Mouse (Mus musculus): ENCODE measurements around the gene Cntn2. TPM values are rescaled to one million over a fixed set of nuclear protein-coding genes. Genes with fewer than 3 reads are reported as not detected.

The Cntn2 gene
- total RNA-seq, 2 experiments from 2014 or later = 2.1 to 3.0 TPM

DNA sequence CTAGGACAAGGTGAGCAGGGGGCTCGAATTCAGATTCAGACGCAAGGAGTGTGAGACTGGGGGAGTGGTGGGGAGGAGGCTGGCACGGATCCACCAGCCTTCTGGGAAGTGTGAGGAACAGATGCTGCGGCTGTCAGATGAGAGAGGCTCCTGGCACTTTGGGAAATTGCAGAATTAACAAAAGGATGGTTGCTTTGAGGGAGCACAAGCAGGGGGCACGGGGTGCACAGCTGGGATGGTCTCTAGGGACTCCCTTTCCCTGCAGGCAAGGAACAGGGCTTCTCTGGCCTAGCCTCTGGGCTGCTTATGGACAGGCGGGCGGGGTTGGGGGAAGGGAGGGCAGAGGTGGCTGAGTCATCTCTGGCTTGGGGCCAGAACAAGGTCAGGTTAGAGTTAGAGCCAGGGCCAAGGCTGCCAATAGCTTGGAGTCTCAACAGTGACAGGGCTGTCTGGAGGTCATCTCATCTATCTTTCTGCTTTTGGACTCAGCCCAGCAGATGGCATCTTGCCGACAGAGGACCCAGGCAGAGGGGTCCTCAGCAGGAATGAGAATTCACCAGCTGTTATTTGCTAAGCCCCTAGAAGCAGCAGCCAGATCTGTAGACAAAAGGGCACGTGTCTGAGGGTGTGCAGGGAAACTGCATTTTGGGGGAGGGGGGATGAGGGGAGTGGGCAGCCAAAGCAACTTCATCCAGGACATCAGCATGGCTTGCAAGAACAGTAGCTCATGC, 15.0 kb upstream of the Cntn2 start:
- DNase-seq = peak; percentile 79

- no peak for DNase-seq
Measured at GRCm38 (mm10) chr1:132543789-132544188, 733 bp upstream of the Cntn2 start.

DNA sequence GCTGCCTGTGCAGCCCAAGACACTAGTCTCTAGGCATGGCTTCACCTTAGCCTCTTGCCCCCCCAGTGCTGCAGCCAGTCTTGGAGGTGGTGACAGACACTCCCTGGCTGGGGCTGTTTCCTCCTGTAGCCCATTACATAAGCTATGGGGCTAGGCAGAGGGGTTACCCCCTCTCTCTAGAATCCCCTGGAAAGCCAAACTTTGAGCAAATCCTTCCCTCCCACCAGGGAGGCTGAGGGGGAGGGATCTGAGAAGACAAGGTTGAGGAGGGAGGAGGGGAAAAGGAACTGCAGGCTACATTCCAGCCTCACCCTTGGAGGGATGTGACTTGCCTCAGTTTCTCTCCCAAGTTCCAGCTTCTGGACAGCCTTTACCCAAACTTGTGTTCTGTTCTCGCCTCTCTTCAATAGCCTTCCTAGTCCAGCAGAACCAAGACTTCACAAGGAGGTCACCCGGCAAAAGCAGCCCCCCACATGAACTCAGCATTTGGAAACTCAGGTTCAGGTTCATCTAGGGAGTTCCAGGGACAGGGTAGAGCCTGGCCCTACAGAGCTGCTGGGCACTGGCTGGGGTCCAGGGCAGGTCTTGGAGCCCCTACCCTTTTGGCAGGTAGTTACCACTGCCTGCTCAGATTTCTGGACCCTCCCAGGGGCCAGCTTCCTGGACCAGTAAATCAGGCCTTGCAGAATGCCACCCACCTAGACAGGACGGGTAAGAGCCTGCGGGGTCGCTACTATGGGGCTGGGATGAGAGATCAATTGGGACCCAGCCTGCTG, 1.0 kb downstream of the Cntn2 start:
- no peak for DNase-seq

DNA sequence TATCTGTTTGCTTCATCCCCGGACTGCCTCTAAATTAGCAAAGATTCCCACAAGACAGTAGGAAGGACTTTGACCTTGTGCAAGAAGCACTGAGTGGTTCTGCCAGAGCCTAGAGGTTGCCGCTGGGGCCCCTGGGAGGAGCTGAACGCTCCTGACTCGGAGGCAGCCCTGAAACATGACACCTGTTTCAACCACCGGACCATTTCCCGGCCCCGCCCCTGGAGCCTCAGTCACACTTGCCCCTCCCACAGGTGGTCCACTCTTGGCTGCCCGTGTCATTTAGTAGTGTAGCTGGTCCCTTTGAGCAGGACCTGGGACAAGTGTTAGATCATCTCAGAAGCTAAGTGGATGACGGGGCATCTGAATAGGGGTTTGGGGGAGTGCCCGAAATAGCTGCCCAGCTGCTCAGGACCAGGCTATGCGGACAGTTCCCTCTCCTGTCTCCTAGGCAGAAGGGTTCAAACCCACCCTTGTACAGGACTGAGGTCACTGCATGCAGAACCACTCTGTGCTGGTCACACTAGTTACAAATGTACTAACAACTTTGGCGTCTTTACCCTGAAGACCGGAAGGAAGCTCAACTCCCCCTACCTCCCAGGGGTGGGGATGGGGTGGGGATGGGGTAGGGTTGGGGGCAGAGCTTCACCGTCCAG, 1.8 kb downstream of the Cntn2 start:
- DNase-seq = no peak

- no peak for DNase-seq
Measured at GRCm38 (mm10) chr1:132540701-132541100, 2.4 kb downstream of the Cntn2 start.

GRCm38 (mm10) chr1:132537736-132538135, 5.3 kb downstream of the Cntn2 start:
- DNase-seq = no peak

GRCm38 (mm10) chr1:132536416-132536815, 6.6 kb downstream of the Cntn2 start:
- DNase-seq = no peak

DNA sequence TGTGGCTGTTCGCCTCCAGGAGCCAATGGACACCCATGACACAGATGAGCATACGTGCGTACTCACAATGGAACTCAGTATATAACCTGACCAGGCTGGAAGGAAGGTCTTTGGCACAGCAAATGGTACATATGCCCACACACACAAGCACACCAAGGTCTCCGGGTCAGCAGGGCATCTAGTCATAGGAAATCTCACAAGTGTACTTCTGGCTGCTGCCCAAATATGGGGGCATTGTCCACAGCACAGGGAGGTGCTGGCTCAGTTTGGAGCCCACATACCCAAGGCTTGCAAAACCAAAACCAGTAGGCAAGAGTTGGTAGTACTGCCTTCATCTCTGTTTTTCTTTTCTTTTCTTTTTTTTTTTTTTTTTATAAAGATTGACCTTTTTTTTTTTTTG, 7.5 kb downstream of the Cntn2 start:
- no peak for DNase-seq

DNA sequence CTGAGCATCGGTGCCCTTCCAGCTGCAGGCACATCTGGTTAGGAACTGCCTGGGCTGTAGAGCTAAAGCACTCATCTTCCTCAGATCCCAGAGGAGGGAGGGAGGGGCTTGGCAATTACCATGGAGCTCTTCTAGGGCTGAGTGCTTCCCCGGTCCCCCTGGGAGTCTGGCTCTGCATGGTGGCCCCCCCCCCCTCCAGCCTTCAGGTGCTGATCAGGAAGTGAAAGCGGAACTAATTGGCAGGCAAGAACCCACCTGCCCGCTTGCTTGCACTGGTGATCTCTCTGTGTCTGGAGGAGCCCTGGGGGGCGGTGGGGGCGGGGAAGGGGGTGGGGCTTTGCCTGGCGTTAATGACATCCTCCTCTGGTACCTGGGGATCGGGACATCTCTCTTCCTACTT, 9.2 kb downstream of the Cntn2 start:
- no peak for DNase-seq

DNA sequence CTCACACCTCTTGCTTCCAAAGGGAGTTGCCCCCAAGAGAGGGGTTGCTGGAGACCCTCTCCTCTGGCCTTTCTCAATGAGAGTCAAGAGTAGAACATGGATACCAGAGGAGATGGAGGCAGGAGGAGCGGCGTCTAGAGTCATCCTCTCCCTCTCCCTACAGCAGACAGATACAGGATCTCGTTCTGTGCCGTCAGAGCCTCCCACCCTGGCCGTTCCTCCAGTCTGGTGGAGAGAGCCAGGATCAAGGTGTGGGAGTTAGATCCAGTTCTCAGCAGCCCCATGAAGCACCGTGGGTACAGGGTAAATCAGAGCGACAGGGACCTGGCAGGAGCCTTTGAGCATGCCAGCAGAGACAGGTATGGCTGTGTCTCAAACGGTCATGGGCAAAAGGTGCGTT, 10.5 kb downstream of the Cntn2 start:
- no peak for DNase-seq

DNA sequence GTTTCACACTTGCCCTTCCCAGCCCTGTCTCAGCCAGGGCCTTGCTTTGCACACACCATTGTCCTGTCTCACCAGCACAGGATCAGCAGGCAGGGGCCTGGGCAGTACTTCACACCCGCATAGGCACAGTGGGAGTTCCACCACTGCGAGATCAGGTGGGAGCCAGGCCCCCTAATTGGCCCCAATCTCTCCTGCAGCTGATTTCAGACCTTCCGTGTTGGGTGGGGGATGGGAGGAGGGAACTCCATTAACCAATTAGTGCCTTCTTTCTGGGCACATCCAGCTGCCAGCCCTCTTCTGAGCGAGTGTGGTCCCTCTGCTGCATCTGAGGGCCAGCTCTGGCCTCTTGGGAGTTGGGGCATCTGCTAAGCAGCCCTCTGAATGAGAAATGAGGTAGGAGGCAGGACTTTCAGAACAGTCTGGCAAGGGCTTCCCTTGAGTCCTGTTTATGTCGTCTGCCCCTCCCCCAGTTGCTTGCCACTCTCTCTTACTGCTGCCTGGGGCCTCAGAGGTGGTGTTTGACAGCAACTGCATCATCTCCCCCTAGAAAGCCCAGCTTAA, 12.3 kb downstream of the Cntn2 start:
- no peak for DNase-seq

DNA sequence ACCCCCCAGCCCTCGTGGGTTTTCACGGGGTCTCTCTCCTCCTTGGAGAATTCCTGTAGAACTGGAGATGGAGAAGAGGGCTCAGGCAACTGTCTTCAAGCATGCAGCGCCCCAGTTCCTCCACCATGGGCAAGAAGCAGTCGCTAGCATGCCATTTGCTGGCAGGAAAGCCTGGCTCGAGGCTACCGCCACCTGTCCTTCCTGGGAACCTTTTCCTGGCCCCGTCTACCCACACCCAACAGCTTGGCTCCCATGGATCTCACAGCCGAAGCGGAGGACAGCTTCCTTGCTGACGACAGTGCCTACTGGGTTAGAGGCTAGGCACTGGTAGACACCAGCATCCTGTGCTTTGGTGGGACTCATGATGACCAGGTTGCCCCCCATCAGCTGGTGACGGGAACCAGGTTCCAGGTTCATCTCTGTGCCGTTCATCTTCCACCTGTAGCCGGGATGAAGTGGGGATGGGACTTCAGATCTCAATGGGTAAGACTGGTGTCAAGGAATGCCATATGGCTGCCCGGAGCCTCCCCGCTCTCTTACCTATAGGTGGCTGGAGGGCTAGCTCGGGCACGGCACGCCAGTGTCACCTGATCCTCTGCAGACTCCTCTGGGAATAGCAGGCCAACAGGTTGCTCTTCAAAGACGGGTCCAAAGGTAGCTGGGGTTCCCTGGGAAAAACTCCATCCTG, 14.3 kb downstream of the Cntn2 start:
- no peak for DNase-seq

GRCm38 (mm10) chr1:132528071-132528470, 15.0 kb downstream of the Cntn2 start:
- no peak for DNase-seq

GRCm38 (mm10) chr1:132525832-132526231, 17.2 kb downstream of the Cntn2 start:
- peak; percentile 81 for DNase-seq

DNA sequence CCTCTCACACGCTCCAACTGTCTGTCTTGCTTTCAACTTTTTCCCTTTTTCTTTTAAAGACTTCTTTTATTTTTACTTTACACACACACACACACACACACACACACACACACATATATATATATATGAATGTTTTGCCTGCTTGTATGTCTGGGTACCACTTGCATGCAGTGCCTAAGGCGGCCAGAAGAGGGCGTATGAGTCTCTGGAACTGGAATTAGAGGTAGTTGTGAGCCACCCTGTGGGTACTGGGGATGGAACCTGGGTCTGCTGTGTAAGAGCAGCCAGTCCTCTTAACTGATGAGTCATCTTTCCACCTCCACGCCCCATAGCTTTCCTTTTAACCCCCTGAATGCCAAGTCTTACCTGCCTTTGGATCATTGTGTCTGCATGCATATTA, 19.1 kb downstream of the Cntn2 start:
- DNase-seq = peak; percentile 39

DNA sequence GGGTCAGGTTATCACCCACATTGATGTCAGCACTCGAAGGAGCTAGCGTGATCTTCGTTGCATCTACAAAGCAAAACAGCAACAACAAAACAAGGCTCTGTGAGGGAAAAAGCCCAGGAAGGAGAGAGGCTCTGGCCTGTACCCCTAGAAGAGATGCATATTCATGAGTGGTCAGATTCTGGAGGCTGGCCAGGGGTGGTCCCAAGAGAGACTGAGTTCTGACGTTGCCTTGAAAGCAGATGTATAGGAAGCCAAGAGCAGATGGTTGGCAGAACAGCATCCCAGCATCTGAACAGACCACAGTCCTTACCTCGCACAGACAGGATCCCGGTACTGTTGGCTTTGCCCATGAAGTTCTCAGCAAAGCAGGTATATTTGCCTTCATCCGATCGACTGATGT, 20.0 kb downstream of the Cntn2 start:
- DNase-seq = no peak

GRCm38 (mm10) chr1:132520764-132521163, 22.3 kb downstream of the Cntn2 start:
- DNase-seq = peak; percentile 70

DNA sequence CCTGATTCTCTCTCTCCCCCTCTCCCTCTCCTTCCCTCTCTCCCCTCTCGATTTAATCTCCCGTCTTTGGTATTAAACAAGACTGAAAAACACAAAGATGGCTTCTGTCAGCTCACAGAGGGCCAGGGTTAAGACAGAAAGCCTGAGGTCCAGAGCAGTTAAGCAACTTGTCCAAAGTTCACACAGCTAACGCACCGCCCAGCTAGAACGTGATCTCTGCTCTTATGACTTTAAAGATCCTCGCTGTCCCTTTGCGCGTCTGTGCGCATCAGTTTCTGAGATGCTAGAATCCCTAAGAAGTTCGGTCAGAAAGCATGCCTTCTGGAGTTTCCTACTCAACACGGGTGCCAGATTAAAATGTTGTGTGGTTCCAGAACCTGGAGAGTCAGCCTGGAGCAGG, 23.3 kb downstream of the Cntn2 start:
- DNase-seq = no peak

- DNase-seq = peak; percentile 32
Measured at GRCm38 (mm10) chr1:132518621-132519020, 24.4 kb downstream of the Cntn2 start.

DNA sequence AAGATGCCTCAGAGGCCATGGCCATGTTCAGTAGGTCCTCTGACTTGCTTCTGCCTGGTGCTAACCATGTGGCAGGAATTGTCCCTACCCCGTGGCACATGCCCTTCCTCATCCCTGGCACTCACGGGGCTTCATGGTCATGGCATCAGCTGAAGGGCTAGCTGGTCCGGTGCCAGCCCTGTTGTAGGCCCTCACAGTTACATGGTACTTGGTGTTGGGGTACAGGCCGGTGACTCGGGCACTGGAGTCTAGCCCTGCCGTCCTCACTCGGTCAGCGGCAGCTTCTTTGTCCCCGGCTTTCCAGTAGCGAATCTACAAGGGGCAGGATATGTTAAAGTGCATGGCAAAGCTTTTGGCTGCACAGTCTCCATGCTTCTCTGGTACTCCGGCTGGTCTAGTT, 26.3 kb downstream of the Cntn2 start:
- no peak for DNase-seq

DNA sequence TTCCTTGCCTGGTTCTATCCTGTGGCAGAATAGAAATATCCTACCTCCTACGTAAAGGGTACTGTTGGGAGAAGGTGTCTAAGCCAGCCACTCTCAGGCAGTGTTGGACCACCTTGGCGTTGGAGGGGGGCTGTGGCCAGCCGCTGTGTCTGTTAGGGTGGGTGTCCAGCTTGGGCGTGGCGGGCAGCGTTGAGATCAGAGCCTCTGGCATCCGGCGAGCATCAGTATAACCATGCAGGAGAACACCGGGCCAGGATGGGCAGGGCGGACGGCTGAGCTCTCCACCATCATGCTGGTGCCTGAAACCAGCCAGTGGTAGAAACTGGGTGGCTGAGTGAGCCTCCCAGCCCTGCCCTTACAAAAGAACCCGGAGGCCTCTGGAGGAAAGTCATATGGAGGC, 27.7 kb downstream of the Cntn2 start:
- no peak for DNase-seq

DNA sequence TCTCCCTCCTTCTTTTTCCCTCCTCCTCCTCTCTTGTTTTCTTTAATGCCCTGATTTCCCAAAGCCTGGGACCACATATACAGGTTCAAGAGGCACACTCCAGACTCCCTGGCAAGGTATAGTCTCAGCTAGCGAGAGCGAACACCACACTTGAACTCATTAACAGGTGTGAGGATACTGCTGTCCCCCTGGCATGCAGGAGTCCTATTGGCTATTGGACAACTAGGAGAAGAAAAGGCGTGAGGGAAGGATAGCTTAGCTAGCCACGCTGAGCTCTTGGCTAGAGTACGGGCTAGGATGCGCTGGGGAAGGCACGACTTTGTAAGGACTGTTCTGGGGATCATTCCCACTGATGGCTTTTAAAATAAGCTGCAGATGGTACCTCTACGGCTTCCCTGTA, 30.9 kb downstream of the Cntn2 start:
- no peak for DNase-seq

GRCm38 (mm10) chr1:132511521-132511920, 31.5 kb downstream of the Cntn2 start:
- DNase-seq = no peak
